Mouse (Mus musculus) liver, embryonic 12.5 days (tissue): ENCODE results near the gene Ptprn2. TPM values are rescaled to one million over a fixed set of nuclear protein-coding genes. Genes with fewer than 3 reads are reported as not detected.
A peak's percentile ranks its signal among the peaks of the same experiment; 100 is the strongest.

ENCODE experiments used
- ATAC-seq: fragments of 200-750 bp; cut with Nextera tagmentation; 2 replicates; pipeline ENCODE4 v1.8.0; 2017; ENCODE audit warnings: moderate number of reproducible peaks, mild to moderate bottlenecking, moderate library complexity
- H3K27ac ChIP-seq: fragments of 300-500 bp; sonication (generic); 2 replicates; pipeline ENCODE4 v1.5.1; 2016; ENCODE audit warnings: mild to moderate bottlenecking
- H3K27me3 ChIP-seq: fragments of 300-500 bp; sonication (generic); replicated peaks from 2 replicates; pipeline ENCODE4 v1.6.1; 2016; ENCODE audit warnings: mild to moderate bottlenecking, moderate library complexity
- H3K36me3 ChIP-seq: fragments of 300-500 bp; sonication (generic); 2 replicates; pipeline ENCODE4 v1.6.1; 2016; ENCODE audit warnings: mild to moderate bottlenecking, moderate library complexity
- H3K4me1 ChIP-seq: fragments of 300-500 bp; sonication (generic); 2 replicates; pipeline ENCODE4 v1.6.1; 2016
- H3K4me2 ChIP-seq: fragments of 300-500 bp; sonication (generic); 2 replicates; pipeline ENCODE4 v1.6.1; 2016; ENCODE audit warnings: mild to moderate bottlenecking, moderate library complexity
- H3K4me3 ChIP-seq: fragments of 300-500 bp; sonication (generic); 2 replicates; pipeline ENCODE4 v1.5.1; 2016; ENCODE audit warnings: mild to moderate bottlenecking, moderate library complexity
- H3K9ac ChIP-seq: fragments of 300-500 bp; sonication (generic); 2 replicates; pipeline ENCODE4 v1.6.1; 2016; ENCODE audit warnings: mild to moderate bottlenecking, moderate library complexity
- H3K9me3 ChIP-seq: fragments of 300-500 bp; sonication (generic); replicated peaks from 2 replicates; pipeline ENCODE4 v1.6.1; 2016; ENCODE audit warnings: mild to moderate bottlenecking, moderate library complexity
- WGBS: fragments of 180-500 bp; shearing (Covaris S2); methylation state at CpG from one replicate; pipeline ENCODE4 v1.1.7; 2016; ENCODE audit not compliant: insufficient replicate concordance; 5-methylcytosine and 5-hydroxymethylcytosine counted together
- polyA plus RNA-seq: library from polyadenylated mRNA; unstranded; fragments of >200 nt; fragmentation: Nextera tagmentation; extraction: Ambion mirVana; gene quantifications from 2 replicates; pipeline ENCODE4 v1.2.1, GENCODE M21; 2016

Ptprn2 gene
- polyA plus RNA-seq, 1 experiment from 2014 or later = not detected

GRCm38 (mm10) chr12:116597670-116598069 lies 112.2 kb downstream of the Ptprn2 start:
- H3K4me2 ChIP-seq = no peak overlapping the region
- no peak for ATAC-seq
- H3K36me3 ChIP-seq = no peaks in the 10 kb centered on the region
- H3K4me3 ChIP-seq = no peak overlapping the region
- H3K9ac ChIP-seq = no peak overlapping the region
- H3K27me3 ChIP-seq = no peaks in the 10 kb centered on the region
- no peaks in the 10 kb centered on the region for H3K9me3 ChIP-seq
- no peak overlapping the region for H3K27ac ChIP-seq
- 58% methylated on average over 5 of the region's 5 CpGs for WGBS
- H3K4me1 ChIP-seq = no peaks in the 10 kb centered on the region

GRCm38 (mm10) chr12:116598123-116599005 lies 112.8 kb downstream of the Ptprn2 start:
- Histone ChIP-seq H3K4me2 (no peak overlapping the region), H3K4me1 (no peaks in the 10 kb centered on the region), H3K36me3 (no peaks in the 10 kb centered on the region), H3K27me3 (no peaks in the 10 kb centered on the region), H3K4me3 (no peak overlapping the region), H3K9me3 (no peaks in the 10 kb centered on the region), H3K27ac (no peak overlapping the region), H3K9ac (no peak overlapping the region)
- 60% methylated on average over 8 of the region's 8 CpGs for WGBS
- ATAC-seq = no peak

DNA sequence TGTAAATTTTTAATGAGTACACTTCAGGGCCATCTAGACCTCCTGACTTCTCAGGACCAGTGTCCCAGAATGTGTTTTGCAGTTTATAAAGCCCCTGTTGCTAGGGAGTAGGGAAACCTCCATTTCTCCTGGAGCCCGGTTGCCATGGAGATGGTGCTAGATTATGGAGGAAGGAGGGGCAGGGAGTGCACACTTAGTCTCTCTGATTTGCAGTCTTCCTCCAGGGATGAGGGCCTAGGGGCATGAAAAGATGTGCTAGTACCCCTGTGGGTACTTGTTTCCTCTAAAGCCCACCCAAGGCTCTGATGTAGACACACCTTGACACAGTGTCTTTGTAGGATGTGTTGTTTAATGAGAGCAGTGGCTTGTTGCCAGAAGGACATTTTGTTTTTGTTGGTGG lies 114.0 kb downstream of the Ptprn2 start:
- no peak overlapping the region for H3K4me3 ChIP-seq
- H3K4me2 ChIP-seq = no peak overlapping the region
- no peaks in the 10 kb centered on the region for H3K27me3 ChIP-seq
- no peak for ATAC-seq
- no peaks in the 10 kb centered on the region for H3K36me3 ChIP-seq
- H3K9me3 ChIP-seq = no peaks in the 10 kb centered on the region
- no peak overlapping the region for H3K9ac ChIP-seq
- H3K4me1 ChIP-seq = no peaks in the 10 kb centered on the region
- no peak overlapping the region for H3K27ac ChIP-seq
- 57% methylated on average over 1 of the region's 1 CpGs for WGBS

DNA sequence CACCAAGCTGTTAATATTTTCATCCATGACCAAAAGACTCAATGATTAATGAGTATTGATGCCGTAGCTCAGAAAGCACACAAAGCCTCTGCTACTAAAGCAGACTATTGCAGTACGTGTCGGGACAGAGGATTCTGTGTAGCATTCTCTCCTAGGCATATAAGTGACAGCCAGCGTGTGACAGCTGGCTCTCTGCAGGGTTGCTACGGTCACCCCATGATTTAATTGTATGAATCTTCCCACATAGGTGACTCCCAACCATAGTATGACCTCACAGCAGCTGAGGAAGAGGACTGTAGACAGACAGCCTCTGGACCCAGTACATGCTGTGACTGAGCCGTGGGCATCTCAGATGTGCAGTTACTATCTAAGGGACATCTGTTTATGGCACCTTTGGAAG lies 114.5 kb downstream of the Ptprn2 start:
- 67% methylated on average over 6 of the region's 6 CpGs for WGBS
- no peak overlapping the region for H3K4me3 ChIP-seq
- no peaks in the 10 kb centered on the region for H3K9me3 ChIP-seq
- H3K27me3 ChIP-seq = no peaks in the 10 kb centered on the region
- no peak overlapping the region for H3K4me2 ChIP-seq
- no peak for ATAC-seq
- no peaks in the 10 kb centered on the region for H3K36me3 ChIP-seq
- H3K27ac ChIP-seq = no peak overlapping the region
- H3K4me1 ChIP-seq = no peaks in the 10 kb centered on the region
- H3K9ac ChIP-seq = no peak overlapping the region

DNA sequence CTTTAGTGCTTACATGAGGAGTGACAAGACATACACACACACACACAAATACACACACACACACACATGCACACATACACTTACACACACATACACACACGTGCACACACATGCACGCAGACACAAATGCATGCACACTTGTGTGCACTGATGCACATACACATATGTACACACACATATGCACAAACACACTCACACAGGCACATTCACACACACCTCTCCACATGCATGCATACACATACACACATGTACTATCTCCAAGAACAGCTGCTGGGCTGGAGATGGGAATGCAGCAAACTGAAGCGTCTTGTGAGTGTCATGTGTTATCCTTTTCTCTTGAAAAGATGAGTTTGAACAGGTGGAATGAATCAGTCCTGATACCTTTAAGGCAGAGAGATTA lies 115.9 kb downstream of the Ptprn2 start:
- Histone ChIP-seq H3K4me3 (no peak overlapping the region), H3K4me1 (no peaks in the 10 kb centered on the region), H3K27ac (no peak overlapping the region), H3K36me3 (no peaks in the 10 kb centered on the region), H3K9ac (no peak overlapping the region), H3K27me3 (no peaks in the 10 kb centered on the region), H3K4me2 (no peak overlapping the region), H3K9me3 (no peaks in the 10 kb centered on the region)
- ATAC-seq = no peak
- 77% methylated on average over 3 of the region's 3 CpGs for WGBS

GRCm38 (mm10) chr12:116601921-116602320 lies 116.4 kb downstream of the Ptprn2 start:
- H3K9me3 ChIP-seq = no peaks in the 10 kb centered on the region
- no peak overlapping the region for H3K9ac ChIP-seq
- H3K27me3 ChIP-seq = no peaks in the 10 kb centered on the region
- H3K4me2 ChIP-seq = no peak overlapping the region
- no peaks in the 10 kb centered on the region for H3K36me3 ChIP-seq
- WGBS = 63% methylated on average over 5 of the region's 5 CpGs
- H3K27ac ChIP-seq = no peak overlapping the region
- H3K4me1 ChIP-seq = no peaks in the 10 kb centered on the region
- no peak overlapping the region for H3K4me3 ChIP-seq
- no peak for ATAC-seq

- Histone ChIP-seq H3K36me3 (no peaks in the 10 kb centered on the region), H3K27ac (no peak overlapping the region), H3K9me3 (no peaks in the 10 kb centered on the region), H3K4me3 (no peak overlapping the region), H3K4me1 (no peaks in the 10 kb centered on the region), H3K4me2 (no peak overlapping the region), H3K9ac (no peak overlapping the region), H3K27me3 (no peaks in the 10 kb centered on the region)
- ATAC-seq = no peak
- WGBS = 67% methylated on average over 6 of the region's 6 CpGs
Measured at GRCm38 (mm10) chr12:116608598-116608997, 123.1 kb downstream of the Ptprn2 start.

- Histone ChIP-seq H3K4me2 (peak overlapping the region; percentile 13; the same call in 1 of the 2 replicates), H3K36me3 (no peaks in the 10 kb centered on the region), H3K9me3 (no peaks in the 10 kb centered on the region), H3K4me1 (no peaks in the 10 kb centered on the region), H3K4me3 (no peak overlapping the region), H3K27ac (no peak overlapping the region), H3K27me3 (no peaks in the 10 kb centered on the region), H3K9ac (no peak overlapping the region)
- WGBS = 33% methylated on average over 5 of the region's 5 CpGs
- ATAC-seq = no peak; the same call in 1 of the 2 replicates
Measured at GRCm38 (mm10) chr12:116619868-116620267, 134.3 kb downstream of the Ptprn2 start.

- H3K4me2 ChIP-seq = no peak overlapping the region
- H3K27me3 ChIP-seq = no peaks in the 10 kb centered on the region
- no peaks in the 10 kb centered on the region for H3K4me1 ChIP-seq
- H3K36me3 ChIP-seq = no peaks in the 10 kb centered on the region
- no peak overlapping the region for H3K27ac ChIP-seq
- H3K9ac ChIP-seq = no peak overlapping the region
- H3K9me3 ChIP-seq = no peaks in the 10 kb centered on the region
- H3K4me3 ChIP-seq = no peak overlapping the region
- ATAC-seq = no peak
- 57% methylated on average over 3 of the region's 3 CpGs for WGBS
Measured at GRCm38 (mm10) chr12:116620299-116620698, 134.8 kb downstream of the Ptprn2 start.

DNA sequence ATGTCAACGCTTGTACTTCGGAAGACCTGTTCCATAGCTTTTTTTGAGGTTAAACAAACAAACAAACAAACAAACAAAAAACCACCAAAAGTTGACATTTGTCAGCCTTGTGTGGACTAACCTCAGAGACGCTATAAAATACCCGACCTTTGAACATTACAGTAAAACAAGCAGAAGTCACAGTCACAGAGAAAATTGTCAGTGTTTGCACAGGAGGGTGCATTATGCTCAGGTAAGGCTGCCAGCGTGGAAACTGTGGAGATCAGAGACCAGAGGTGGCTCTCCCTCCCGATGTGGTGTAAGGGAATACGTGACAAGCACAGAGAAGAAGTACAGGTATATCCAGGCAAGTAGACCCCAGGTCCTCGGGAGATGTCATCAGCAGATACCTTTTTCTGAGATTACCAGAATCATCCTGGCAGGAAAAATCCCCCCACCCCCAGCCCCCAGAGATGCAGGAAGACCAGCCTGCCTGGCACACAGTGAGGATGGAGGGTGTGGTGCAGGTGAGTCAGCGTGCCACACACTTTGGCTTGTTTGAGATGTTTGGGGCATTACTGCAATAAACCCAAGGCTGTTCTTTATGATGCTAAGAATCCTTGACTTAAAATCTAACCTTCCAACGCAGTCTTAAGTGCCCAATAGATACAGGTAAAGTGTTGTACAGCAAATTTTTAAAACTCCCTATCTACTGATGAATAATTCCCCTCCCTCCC lies 136.0 kb downstream of the Ptprn2 start:
- H3K27me3 ChIP-seq = no peaks in the 10 kb centered on the region
- no peaks in the 10 kb centered on the region for H3K4me1 ChIP-seq
- H3K9ac ChIP-seq = no peak overlapping the region
- no peak for ATAC-seq
- no peak overlapping the region for H3K4me3 ChIP-seq
- no peaks in the 10 kb centered on the region for H3K9me3 ChIP-seq
- H3K27ac ChIP-seq = no peak overlapping the region
- no peak overlapping the region for H3K4me2 ChIP-seq
- 56% methylated on average over 10 of the region's 10 CpGs for WGBS
- H3K36me3 ChIP-seq = no peaks in the 10 kb centered on the region

GRCm38 (mm10) chr12:116622665-116623387 lies 137.3 kb downstream of the Ptprn2 start:
- Histone ChIP-seq H3K27ac (no peak overlapping the region), H3K4me3 (no peak overlapping the region), H3K4me2 (no peak overlapping the region), H3K9ac (no peak overlapping the region), H3K36me3 (no peaks in the 10 kb centered on the region), H3K4me1 (no peaks in the 10 kb centered on the region), H3K9me3 (no peaks in the 10 kb centered on the region), H3K27me3 (no peaks in the 10 kb centered on the region)
- no peak for ATAC-seq
- WGBS = 58% methylated on average over 6 of the region's 6 CpGs
